Mouse (Mus musculus): ENCODE measurements around the gene Utrn.

DNA sequence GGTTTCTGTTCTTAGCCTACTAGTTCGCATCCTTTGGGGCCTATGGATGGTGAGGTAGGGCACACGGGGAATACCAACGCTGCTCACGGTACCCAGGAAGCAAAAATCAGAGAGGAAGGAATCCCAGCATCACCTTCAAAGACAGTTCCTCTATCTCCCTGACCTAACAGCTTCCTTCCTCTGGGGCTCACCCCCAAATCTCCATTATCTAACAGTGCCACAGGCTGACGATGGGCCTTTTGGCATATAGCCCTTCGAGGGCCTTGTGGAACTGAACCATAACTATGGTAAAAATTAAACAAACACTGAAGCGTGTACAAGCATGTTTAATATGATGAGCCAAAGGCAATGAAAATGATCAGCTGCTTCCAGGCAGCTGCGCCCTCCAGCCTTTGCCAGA is 37.0 kb downstream of the Utrn start:
- TF ChIP-seq POLR2A (IDR thresholded peaks at IDR 0.05; ENCODE audit: borderline replicate concordance, insufficient read depth, low read length), result no peak
- TF ChIP-seq CTCF (IDR thresholded peaks at IDR 0.05; ENCODE audit: borderline replicate concordance, insufficient read depth, low read depth, low read length), result no peak
